Mouse (Mus musculus): ENCODE results near the gene Trnt1. TPM values are rescaled to one million over a fixed set of nuclear protein-coding genes. Genes with fewer than 3 reads are reported as not detected.

Trnt1 gene
- polyA plus RNA-seq (2012; rRNA removed): 26.6 and 28.2 TPM in 2 replicates

- DNase-seq (ENCODE audit: low read depth): peak; percentile 99
- TF ChIP-seq CTCF (IDR thresholded peaks at IDR 0.05; ENCODE audit: borderline replicate concordance, extremely low read depth, insufficient read depth, insufficient read length): no peak
- peak; percentile 72; the same call in 1 of the 2 replicates for TF ChIP-seq POLR2A (IDR thresholded peaks at IDR 0.05; ENCODE audit: borderline replicate concordance, extremely low read depth, insufficient read depth, insufficient read length, poor library complexity, severe bottlenecking)
Measured at GRCm38 (mm10) chr6:106768640-106769289, at the start of gene Trnt1. Gene Trnt1 (plus strand): TSS chr6:106769120.

GRCm38 (mm10) chr6:106725642-106726041 is 43.3 kb upstream of the Trnt1 start:
- DNase-seq (ENCODE audit: low read depth): no peak
- TF ChIP-seq POLR2A (IDR thresholded peaks at IDR 0.05; ENCODE audit: borderline replicate concordance, extremely low read depth, insufficient read depth, insufficient read length, poor library complexity, severe bottlenecking): no peak
- TF ChIP-seq CTCF (IDR thresholded peaks at IDR 0.05; ENCODE audit: borderline replicate concordance, extremely low read depth, insufficient read depth, insufficient read length): no peak

- no peak for DNase-seq (ENCODE audit: low read depth)
- no peak for TF ChIP-seq POLR2A (IDR thresholded peaks at IDR 0.05; ENCODE audit: borderline replicate concordance, extremely low read depth, insufficient read depth, insufficient read length, poor library complexity, severe bottlenecking)
- no peak for TF ChIP-seq CTCF (IDR thresholded peaks at IDR 0.05; ENCODE audit: borderline replicate concordance, extremely low read depth, insufficient read depth, insufficient read length)
Measured at GRCm38 (mm10) chr6:106726078-106726477, 42.8 kb upstream of the Trnt1 start.

- TF ChIP-seq POLR2A (IDR thresholded peaks at IDR 0.05; ENCODE audit: borderline replicate concordance, extremely low read depth, insufficient read depth, insufficient read length, poor library complexity, severe bottlenecking) (no peak), CTCF (IDR thresholded peaks at IDR 0.05; ENCODE audit: borderline replicate concordance, extremely low read depth, insufficient read depth, insufficient read length) (no peak)
- no peak for DNase-seq (ENCODE audit: low read depth)
Measured at GRCm38 (mm10) chr6:106727703-106728102, 41.2 kb upstream of the Trnt1 start.

DNA sequence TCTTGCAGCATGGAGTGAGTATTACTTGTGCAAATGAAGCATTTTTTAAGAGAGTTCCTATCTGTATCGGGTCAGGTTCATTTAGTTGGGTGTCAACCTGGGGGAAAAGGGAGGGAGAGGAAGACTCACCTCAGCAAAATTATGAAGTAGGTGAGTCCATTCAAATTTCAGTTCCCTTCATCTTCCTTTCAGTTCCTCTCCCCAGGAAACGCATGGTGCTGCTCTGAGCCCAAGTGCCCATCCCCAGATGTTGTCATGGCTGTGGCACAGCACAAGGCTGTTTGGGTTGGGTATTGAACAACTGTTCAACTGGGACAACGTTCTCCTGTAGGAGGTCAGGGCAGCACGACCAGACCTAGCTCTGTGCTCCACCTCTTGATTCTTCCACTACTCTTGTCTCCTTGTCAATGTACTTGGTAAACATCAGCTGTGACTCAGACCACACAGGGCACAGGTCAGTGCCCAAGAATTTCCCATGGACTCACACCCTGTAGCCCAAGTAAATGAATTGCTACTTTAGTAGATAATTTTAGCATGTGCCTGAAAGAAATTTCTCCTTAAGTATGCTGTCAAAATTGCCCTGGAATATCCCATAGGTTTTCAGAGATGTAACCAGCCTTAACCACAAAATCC is 39.1 kb upstream of the Trnt1 start:
- TF ChIP-seq POLR2A (IDR thresholded peaks at IDR 0.05; ENCODE audit: borderline replicate concordance, extremely low read depth, insufficient read depth, insufficient read length, poor library complexity, severe bottlenecking) (no peak), CTCF (IDR thresholded peaks at IDR 0.05; ENCODE audit: borderline replicate concordance, extremely low read depth, insufficient read depth, insufficient read length) (no peak)
- DNase-seq (ENCODE audit: low read depth): no peak

DNA sequence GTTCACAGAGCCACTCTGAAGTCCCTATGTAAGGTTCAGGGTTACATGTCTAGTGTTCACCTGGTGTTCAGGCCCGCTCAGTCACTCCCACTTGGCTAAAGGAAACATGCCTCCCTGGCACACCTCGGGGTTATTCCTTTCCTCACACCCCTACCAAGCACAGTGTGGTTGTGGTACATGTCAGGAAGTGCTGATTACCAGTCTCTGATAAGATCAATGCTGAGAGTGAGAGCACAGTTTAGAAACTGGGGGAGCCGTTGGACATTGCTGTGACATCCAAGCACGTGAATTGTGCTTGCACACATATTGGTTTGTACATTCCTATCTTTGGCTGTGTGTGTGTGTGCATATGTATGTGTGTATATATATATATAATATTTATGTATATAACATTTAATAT is 36.4 kb upstream of the Trnt1 start:
- DNase-seq (ENCODE audit: low read depth): no peak
- no peak for TF ChIP-seq CTCF (IDR thresholded peaks at IDR 0.05; ENCODE audit: borderline replicate concordance, extremely low read depth, insufficient read depth, insufficient read length)
- no peak for TF ChIP-seq POLR2A (IDR thresholded peaks at IDR 0.05; ENCODE audit: borderline replicate concordance, extremely low read depth, insufficient read depth, insufficient read length, poor library complexity, severe bottlenecking)

GRCm38 (mm10) chr6:106738229-106738628 is 30.7 kb upstream of the Trnt1 start:
- DNase-seq (ENCODE audit: low read depth): no peak
- no peak for TF ChIP-seq CTCF (IDR thresholded peaks at IDR 0.05; ENCODE audit: borderline replicate concordance, extremely low read depth, insufficient read depth, insufficient read length)
- no peak for TF ChIP-seq POLR2A (IDR thresholded peaks at IDR 0.05; ENCODE audit: borderline replicate concordance, extremely low read depth, insufficient read depth, insufficient read length, poor library complexity, severe bottlenecking)

DNA sequence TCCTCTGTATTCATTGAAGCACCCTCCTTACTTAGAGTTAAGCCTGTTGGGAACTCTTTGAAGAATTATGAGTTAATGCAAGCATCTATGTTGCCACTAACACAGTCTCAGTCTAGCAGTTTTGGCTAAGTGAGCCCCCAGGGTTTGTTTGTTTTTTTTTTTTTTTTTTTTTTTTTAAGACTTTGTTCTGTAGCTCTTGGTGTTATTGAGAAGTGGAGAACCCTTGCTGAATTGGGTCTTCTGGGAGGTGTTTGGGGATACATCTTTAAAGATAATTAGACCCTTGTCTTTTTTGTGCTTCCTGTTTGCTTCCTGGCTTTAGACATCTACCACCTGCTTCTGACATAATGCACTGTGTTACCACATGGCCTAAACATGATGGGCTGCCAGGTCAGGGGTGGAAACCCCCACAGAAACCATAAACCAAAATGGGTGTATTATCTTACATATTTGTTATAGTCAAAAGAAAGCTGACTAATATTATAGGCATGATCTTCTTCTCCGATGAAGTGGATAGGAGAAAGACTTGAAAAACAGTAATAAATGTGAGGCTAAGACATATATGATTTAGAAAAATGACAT is 28.6 kb upstream of the Trnt1 start:
- no peak for DNase-seq (ENCODE audit: low read depth)
- TF ChIP-seq CTCF (IDR thresholded peaks at IDR 0.05; ENCODE audit: borderline replicate concordance, extremely low read depth, insufficient read depth, insufficient read length): no peak
- TF ChIP-seq POLR2A (IDR thresholded peaks at IDR 0.05; ENCODE audit: borderline replicate concordance, extremely low read depth, insufficient read depth, insufficient read length, poor library complexity, severe bottlenecking): no peak

DNA sequence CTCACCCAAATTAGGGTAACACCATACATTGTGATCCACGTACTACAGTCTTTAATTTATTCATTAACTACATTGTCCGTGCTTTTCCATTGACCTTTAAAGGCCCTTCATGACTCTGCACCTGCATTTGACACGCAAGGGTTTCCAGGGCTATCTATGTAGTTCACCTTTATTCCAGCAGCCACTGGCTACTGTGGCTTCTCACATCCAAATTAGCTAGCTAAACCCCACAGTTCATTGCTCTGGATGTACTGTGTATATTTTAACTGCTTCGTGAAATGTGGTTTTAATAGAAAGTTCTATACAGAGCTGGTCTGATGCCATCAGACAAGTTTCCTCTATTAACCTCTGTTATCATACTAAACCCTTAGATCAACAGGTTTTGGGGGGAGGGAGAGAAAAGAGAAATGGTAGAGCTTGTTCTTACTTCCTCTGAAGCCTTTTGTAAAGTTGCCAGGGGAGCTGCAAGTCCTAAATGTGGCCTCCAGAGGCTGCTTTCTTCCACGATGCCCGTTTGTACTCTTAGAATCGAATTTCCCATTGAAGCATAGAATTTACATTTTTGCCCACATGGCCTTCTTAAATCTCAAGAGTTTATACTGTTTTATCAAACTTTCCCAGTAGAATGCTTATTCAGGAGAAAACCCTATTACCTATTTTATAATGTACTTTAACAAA is 25.2 kb upstream of the Trnt1 start:
- DNase-seq (ENCODE audit: low read depth): no peak
- TF ChIP-seq POLR2A (IDR thresholded peaks at IDR 0.05; ENCODE audit: borderline replicate concordance, extremely low read depth, insufficient read depth, insufficient read length, poor library complexity, severe bottlenecking) (no peak), CTCF (IDR thresholded peaks at IDR 0.05; ENCODE audit: borderline replicate concordance, extremely low read depth, insufficient read depth, insufficient read length) (no peak)

DNA sequence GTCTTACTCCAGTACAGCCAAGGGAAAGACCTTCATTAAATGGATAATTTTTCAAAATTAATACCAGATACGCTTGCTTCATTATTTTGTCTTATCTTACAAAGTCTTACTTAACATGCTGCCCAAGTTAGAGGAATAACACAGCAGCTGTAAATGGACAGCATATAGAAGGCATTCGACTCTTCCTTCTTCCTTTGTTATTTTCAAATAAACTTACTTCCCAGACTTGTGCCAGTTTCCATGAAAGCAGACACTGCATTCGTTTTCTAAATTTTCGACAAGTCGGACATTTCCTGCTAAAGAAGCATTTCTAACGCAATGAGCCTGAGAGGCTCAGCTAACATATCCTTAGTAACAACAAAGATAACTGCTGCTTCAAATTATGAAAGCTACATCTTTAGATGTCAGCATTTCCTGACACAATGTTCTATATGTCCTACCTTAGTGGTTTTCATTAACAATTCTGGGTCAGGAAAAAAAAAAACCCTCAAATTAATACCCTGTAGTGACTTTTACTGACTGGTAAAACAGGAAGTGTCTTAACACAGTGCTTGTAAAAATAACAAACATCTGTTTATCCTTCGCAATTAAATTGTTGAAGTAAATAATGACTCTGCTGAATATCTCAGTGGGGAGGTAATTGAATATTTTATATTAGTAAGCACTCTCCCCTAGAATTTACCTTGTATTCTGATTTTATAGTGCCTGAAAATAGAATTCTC is 23.1 kb upstream of the Trnt1 start:
- DNase-seq (ENCODE audit: low read depth): no peak
- no peak for TF ChIP-seq POLR2A (IDR thresholded peaks at IDR 0.05; ENCODE audit: borderline replicate concordance, extremely low read depth, insufficient read depth, insufficient read length, poor library complexity, severe bottlenecking)
- no peak for TF ChIP-seq CTCF (IDR thresholded peaks at IDR 0.05; ENCODE audit: borderline replicate concordance, extremely low read depth, insufficient read depth, insufficient read length)

GRCm38 (mm10) chr6:106747251-106747650 is 21.7 kb upstream of the Trnt1 start:
- DNase-seq (ENCODE audit: low read depth): no peak
- TF ChIP-seq CTCF (IDR thresholded peaks at IDR 0.05; ENCODE audit: borderline replicate concordance, extremely low read depth, insufficient read depth, insufficient read length) (no peak), POLR2A (IDR thresholded peaks at IDR 0.05; ENCODE audit: borderline replicate concordance, extremely low read depth, insufficient read depth, insufficient read length, poor library complexity, severe bottlenecking) (no peak)
